Mouse (Mus musculus) limb, embryonic 14.5 days (tissue): Measurements from ENCODE around the gene Ccr3. TPM values are rescaled to one million over a fixed set of nuclear protein-coding genes. Genes with fewer than 3 reads are reported as not detected.
"Not testable (repeated sequence)": the region's sequence is repeated elsewhere in the genome, so short reads cannot be mapped to it uniquely, and the experiment has no call there.

Experiments used
- ATAC-seq: fragments of 200-750 bp; cut with Nextera tagmentation; 2 replicates; pipeline ENCODE4 v1.8.0; 2017; ENCODE audit warnings: low read depth, moderate number of reproducible peaks, moderate TSS enrichment; ENCODE audit not compliant: low FRiP score
- DNase-seq: peaks from one replicate; pipeline ENCODE4 v3.0.0-alpha.2; 2015; ENCODE audit warnings: low spot score
- H3K27ac ChIP-seq: fragments of 300-500 bp; sonication (generic); replicated peaks from 2 replicates; pipeline ENCODE4 v1.5.1; 2014; ENCODE audit warnings: low read depth, mild to moderate bottlenecking, low read length, moderate library complexity, mixed read lengths
- H3K27me3 ChIP-seq: fragments of 300-500 bp; sonication (generic); 2 replicates; pipeline ENCODE4 v1.6.1; 2014; ENCODE audit warnings: low read length, mixed read lengths; ENCODE audit not compliant: control insufficient read depth, insufficient read depth
- H3K36me3 ChIP-seq: fragments of 300-500 bp; sonication (generic); 2 replicates; pipeline ENCODE4 v1.6.1; 2014; ENCODE audit warnings: mild to moderate bottlenecking, low read length, moderate library complexity, mixed read lengths; ENCODE audit not compliant: control insufficient read depth, insufficient read depth
- H3K4me1 ChIP-seq: fragments of 300-500 bp; sonication (generic); 2 replicates; pipeline ENCODE4 v1.6.1; 2014; ENCODE audit warnings: antibody characterized with exemption, low read length, mixed read lengths; ENCODE audit not compliant: control insufficient read depth, insufficient read depth
- H3K4me2 ChIP-seq: fragments of 300-500 bp; sonication (generic); replicated peaks from 2 replicates; pipeline ENCODE4 v1.6.1; 2014; ENCODE audit warnings: low read depth, mild to moderate bottlenecking, low read length, moderate library complexity; ENCODE audit not compliant: severe bottlenecking
- H3K4me3 ChIP-seq: fragments of 300-500 bp; sonication (generic); replicated peaks from 2 replicates; pipeline ENCODE4 v1.5.1; 2014; ENCODE audit warnings: low read length
- H3K9ac ChIP-seq: fragments of 300-500 bp; sonication (generic); 2 replicates; pipeline ENCODE4 v1.6.1; 2014; ENCODE audit warnings: mild to moderate bottlenecking, low read depth, low read length, moderate library complexity; ENCODE audit not compliant: severe bottlenecking
- H3K9me3 ChIP-seq: fragments of 300-500 bp; sonication (generic); 2 replicates; pipeline ENCODE4 v1.6.1; 2016; ENCODE audit warnings: low read length; ENCODE audit not compliant: control insufficient read depth
- POLR2A ChIP-seq: fragments of 200-500 bp; IDR thresholded peaks from 2 replicates; pipeline ENCODE4 v1.8.0; 2012; ENCODE audit warnings: inconsistent platforms, mild to moderate bottlenecking, moderate library complexity, borderline replicate concordance; ENCODE audit not compliant: insufficient read depth, insufficient read length; ENCODE audit errors: extremely low read depth
- WGBS: fragments of 180-500 bp; shearing (Covaris S2); extraction: QIAGEN DNeasy Blood & Tissue Kit; methylation state at CpG from one replicate; pipeline ENCODE4 v1.1.7; 2014; 5-methylcytosine and 5-hydroxymethylcytosine counted together
- polyA plus RNA-seq, 2 experiments: library from polyadenylated mRNA; depleted of rRNA in 1 of 2; stranded (reverse) in 1 of 2; unstranded in 1 of 2; fragments of >200 nt; fragmentation: Nextera tagmentation in 1 of 2; extraction: Ambion mirVana in 1 of 2; gene quantifications; 2 replicates each; pipeline versions ENCODE4 v1.2.1 to v1.2.3; 2012 to 2014

Ccr3 gene
- polyA plus RNA-seq, 2 experiments = 0.04 TPM; not detected in 1

GRCm38 (mm10) chr9:124066572-124067103 lies 44.9 kb downstream of the Ccr3 start:
- Histone ChIP-seq H3K4me3 (no peak overlapping the region), H3K4me1 (no peaks in the 10 kb centered on the region), H3K4me2 (no peak overlapping the region), H3K27ac (no peak overlapping the region), H3K36me3 (no peaks in the 10 kb centered on the region), H3K9me3 (no peaks in the 10 kb centered on the region), H3K27me3 (no peaks in the 10 kb centered on the region), H3K9ac (no peak overlapping the region)
- no peak for DNase-seq
- no peak for ATAC-seq
- no peak for TF ChIP-seq POLR2A

GRCm38 (mm10) chr9:124068098-124069058 lies 46.6 kb downstream of the Ccr3 start:
- ATAC-seq (no peak), DNase-seq (no peak)
- no peaks in the 10 kb centered on the region for H3K27me3 ChIP-seq
- no peak overlapping the region for H3K27ac ChIP-seq
- TF ChIP-seq POLR2A = no peak
- no peaks in the 10 kb centered on the region for H3K9me3 ChIP-seq
- no peaks in the 10 kb centered on the region for H3K4me1 ChIP-seq
- no peak overlapping the region for H3K9ac ChIP-seq
- no peak overlapping the region for H3K4me2 ChIP-seq
- H3K4me3 ChIP-seq = no peak overlapping the region
- WGBS = 58% methylated on average over 2 of the region's 2 CpGs
- no peaks in the 10 kb centered on the region for H3K36me3 ChIP-seq

GRCm38 (mm10) chr9:124071506-124071905 lies 49.7 kb downstream of the Ccr3 start:
- Histone ChIP-seq H3K4me1 (no peaks in the 10 kb centered on the region), H3K27me3 (no peaks in the 10 kb centered on the region), H3K27ac (no peak overlapping the region), H3K4me3 (no peak overlapping the region), H3K9me3 (no peaks in the 10 kb centered on the region), H3K4me2 (no peak overlapping the region), H3K36me3 (no peaks in the 10 kb centered on the region), H3K9ac (no peak overlapping the region)
- WGBS = 84% methylated on average over 1 of the region's 1 CpGs
- ATAC-seq (no peak), DNase-seq (no peak)
- TF ChIP-seq POLR2A = no peak

DNA sequence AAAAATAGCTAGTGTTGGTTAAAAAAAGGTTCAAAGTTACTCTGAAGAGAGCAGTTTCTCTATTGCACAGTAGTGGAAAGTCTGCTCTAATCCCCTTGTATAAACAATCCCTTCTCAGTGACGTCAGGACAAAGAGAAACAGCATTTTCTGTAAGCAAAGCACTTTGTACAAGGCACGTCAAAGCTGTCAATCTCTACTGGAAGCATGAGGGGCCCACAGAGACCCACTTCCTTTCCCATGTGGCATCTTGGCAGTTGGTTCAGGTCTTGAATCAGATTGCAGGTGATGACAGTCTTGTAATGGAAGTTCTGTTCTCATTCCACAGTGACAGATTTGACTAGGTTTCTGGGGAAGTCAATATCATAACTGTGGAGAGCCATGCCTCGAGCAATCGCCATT lies 58.0 kb downstream of the Ccr3 start:
- no peak for TF ChIP-seq POLR2A
- no peak for ATAC-seq
- no peaks in the 10 kb centered on the region for H3K9me3 ChIP-seq
- no peaks in the 10 kb centered on the region for H3K36me3 ChIP-seq
- no peak overlapping the region for H3K4me2 ChIP-seq
- no peak overlapping the region for H3K9ac ChIP-seq
- no peak overlapping the region for H3K4me3 ChIP-seq
- no peak overlapping the region for H3K27ac ChIP-seq
- no peaks in the 10 kb centered on the region for H3K27me3 ChIP-seq
- no peaks in the 10 kb centered on the region for H3K4me1 ChIP-seq
- no peak for DNase-seq
- 64% methylated on average over 4 of the region's 4 CpGs for WGBS

DNA sequence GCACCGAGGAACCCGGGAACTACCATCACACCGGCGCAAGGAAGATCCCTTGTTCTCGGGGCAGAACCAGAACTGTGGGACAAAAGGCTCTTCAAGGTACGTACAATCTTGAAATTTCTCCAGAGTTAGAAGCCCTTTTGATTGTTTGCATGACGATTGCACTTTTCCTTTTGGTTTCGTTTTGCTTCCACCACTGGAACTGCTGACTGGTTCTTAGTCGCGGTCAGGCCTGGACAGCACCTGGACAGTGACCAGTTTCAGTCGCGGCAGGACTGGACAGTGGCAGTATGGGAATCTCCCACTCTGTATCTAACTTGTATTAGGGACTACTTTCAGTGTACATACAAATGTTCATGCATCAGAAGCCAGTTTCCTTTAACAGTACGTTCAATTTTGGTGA lies 58.7 kb downstream of the Ccr3 start:
- H3K9ac ChIP-seq, ATAC-seq: not testable (repeated sequence)

More for the DNA sequence above, 58.7 kb downstream of the Ccr3 start:
- H3K9me3 ChIP-seq, H3K36me3 ChIP-seq, H3K27ac ChIP-seq, H3K4me3 ChIP-seq, DNase-seq, H3K27me3 ChIP-seq, H3K4me1 ChIP-seq, H3K4me2 ChIP-seq: not testable (repeated sequence)
- WGBS = 91% methylated on average over 12 of the region's 13 CpGs

Other genes starting within 250 kb of the Ccr3 start
- 0.09 and 0.10 TPM in 2 replicates for gene Cxcr6, start 215.5 kb upstream of the Ccr3 start, polyA plus RNA-seq (2012; rRNA removed)
- gene Cxcr6, start 215.5 kb upstream of the Ccr3 start, polyA plus RNA-seq (2014; fragmentation: Nextera tagmentation; extraction: Ambion mirVana) = 0.44 and 0.70 TPM in 2 replicates
- gene Fyco1, start 170.1 kb upstream of the Ccr3 start, polyA plus RNA-seq (2012; rRNA removed) = 10.7 TPM in 2 replicates
- gene Fyco1, start 170.1 kb upstream of the Ccr3 start, polyA plus RNA-seq (2014; fragmentation: Nextera tagmentation; extraction: Ambion mirVana) = 12.6 and 14.1 TPM in 2 replicates
- gene Xcr1, start 159.9 kb upstream of the Ccr3 start, polyA plus RNA-seq (2012; rRNA removed) = 0.01 TPM in 1 of 2 replicates, not detected in the other
- not detected in 2 replicates for gene Xcr1, start 159.9 kb upstream of the Ccr3 start, polyA plus RNA-seq (2014; fragmentation: Nextera tagmentation; extraction: Ambion mirVana)
- 3.2 and 3.8 TPM in 2 replicates for gene Ccr1, start 53.3 kb upstream of the Ccr3 start, polyA plus RNA-seq (2012; rRNA removed)
- gene Ccr1, start 53.3 kb upstream of the Ccr3 start, polyA plus RNA-seq (2014; fragmentation: Nextera tagmentation; extraction: Ambion mirVana) = 3.4 and 4.5 TPM in 2 replicates
- 0.10 TPM in 1 of 2 replicates, not detected in the other for gene Ccr1l1, start 43.6 kb upstream of the Ccr3 start, polyA plus RNA-seq (2012; rRNA removed)
- gene Ccr1l1, start 43.6 kb upstream of the Ccr3 start, polyA plus RNA-seq (2014; fragmentation: Nextera tagmentation; extraction: Ambion mirVana) = not detected in 2 replicates
- 3.0 and 3.2 TPM in 2 replicates for gene Ccr2, start 80.0 kb downstream of the Ccr3 start, polyA plus RNA-seq (2012; rRNA removed)
- gene Ccr2, start 80.0 kb downstream of the Ccr3 start, polyA plus RNA-seq (2014; fragmentation: Nextera tagmentation; extraction: Ambion mirVana) = 4.0 and 5.4 TPM in 2 replicates
- 1.4 and 1.5 TPM in 2 replicates for gene Ccr5, start 99.6 kb downstream of the Ccr3 start, polyA plus RNA-seq (2012; rRNA removed)
- 1.0 and 1.3 TPM in 2 replicates for gene Ccr5, start 99.6 kb downstream of the Ccr3 start, polyA plus RNA-seq (2014; fragmentation: Nextera tagmentation; extraction: Ambion mirVana)